Mouse (Mus musculus): ENCODE measurements at regions not wholly inside any gene's neighbourhood (a gene's known extent, or its start where the extent isn't known, plus 50 kb on each side); places are given as distances from the start of the nearest gene placed in this dataset.

DNA sequence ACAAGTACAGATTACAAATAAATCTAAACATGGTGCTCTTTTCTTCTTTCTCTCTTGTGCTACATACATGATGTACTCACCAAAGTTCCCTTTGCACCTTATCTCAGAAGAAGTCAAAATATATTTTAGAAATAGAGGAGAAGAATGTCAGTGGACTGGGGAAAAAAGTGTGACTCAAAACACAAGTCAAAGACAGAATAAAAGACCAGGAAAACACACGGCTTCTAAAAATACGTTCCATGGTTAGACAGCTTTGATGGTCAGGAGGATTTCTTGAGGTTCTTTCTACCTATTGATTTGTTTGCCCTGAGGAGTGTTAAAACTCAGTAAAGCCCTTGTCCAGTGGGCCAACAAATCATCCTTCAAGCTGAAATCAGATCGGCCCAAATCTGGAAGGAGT, 260.5 kb upstream of the Ptger4 start:
- WGBS = 79% methylated on average over 3 of the region's 3 CpGs
- Histone ChIP-seq H3K27me3 (ENCODE audit: control insufficient read depth, insufficient read depth, low read depth, low read length) (no peaks in the 10 kb centered on the region), H3K9me3 (ENCODE audit: control insufficient read depth, low read length) (no peaks in the 10 kb centered on the region), H3K4me1 (replicated peaks; ENCODE audit: control insufficient read depth, insufficient read depth, low read length) (no peaks in the 10 kb centered on the region), H3K27ac (ENCODE audit: low read length) (no peak overlapping the region), H3K9ac (ENCODE audit: low read length) (no peak overlapping the region), H3K36me3 (ENCODE audit: control insufficient read depth, insufficient read depth, low read length) (no peaks in the 10 kb centered on the region), H3K4me2 (ENCODE audit: low read depth, low read length) (no peak overlapping the region), H3K4me3 (ENCODE audit: low read length) (no peak overlapping the region)
- ATAC-seq (ENCODE audit: low read depth) = no peak

DNA sequence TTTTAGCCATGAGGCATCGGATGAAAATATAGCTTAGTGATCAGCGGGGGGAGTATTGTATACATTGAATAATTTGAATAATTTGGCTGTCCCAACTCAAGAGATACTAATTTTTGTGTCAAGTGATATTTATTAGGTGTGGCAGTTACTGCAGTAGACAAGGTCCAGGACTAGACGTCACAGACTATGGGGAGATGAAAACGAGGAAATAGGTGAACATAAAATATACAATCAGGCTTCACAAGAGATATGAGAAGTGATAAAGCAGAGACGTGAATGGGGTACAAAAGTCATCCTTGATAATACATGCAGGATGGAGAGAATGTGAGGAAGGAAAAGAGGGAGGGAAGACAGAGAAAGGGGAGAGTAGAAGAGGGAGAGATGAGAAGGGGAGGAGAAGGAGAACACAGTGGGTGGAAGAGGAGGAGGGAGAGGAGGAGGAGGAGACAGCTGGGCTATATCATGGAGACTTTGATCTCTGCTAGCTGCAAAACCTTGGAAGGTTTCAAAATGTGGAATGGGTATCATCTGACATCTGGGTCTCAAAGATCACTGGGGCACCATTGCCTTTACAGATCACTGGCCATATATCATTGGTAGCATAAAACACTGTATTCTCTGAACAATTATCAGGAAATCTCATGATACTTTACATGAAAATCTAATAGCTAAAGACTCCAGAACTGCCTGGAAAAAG, 263.0 kb upstream of the Ptger4 start:
- no peak overlapping the region for H3K27ac ChIP-seq (ENCODE audit: low read length)
- no peak overlapping the region for H3K4me3 ChIP-seq (ENCODE audit: low read length)
- 48% methylated on average over 5 of the region's 5 CpGs for WGBS
- no peaks in the 10 kb centered on the region for H3K36me3 ChIP-seq (ENCODE audit: control insufficient read depth, insufficient read depth, low read length)
- no peaks in the 10 kb centered on the region for H3K4me1 ChIP-seq (replicated peaks; ENCODE audit: control insufficient read depth, insufficient read depth, low read length)
- no peaks in the 10 kb centered on the region for H3K27me3 ChIP-seq (ENCODE audit: control insufficient read depth, insufficient read depth, low read depth, low read length)
- H3K9me3 ChIP-seq (ENCODE audit: control insufficient read depth, low read length) = no peaks in the 10 kb centered on the region
- H3K9ac ChIP-seq (ENCODE audit: low read length) = no peak overlapping the region
- H3K4me2 ChIP-seq (ENCODE audit: low read depth, low read length) = no peak overlapping the region
- ATAC-seq (ENCODE audit: low read depth) = no peak

DNA sequence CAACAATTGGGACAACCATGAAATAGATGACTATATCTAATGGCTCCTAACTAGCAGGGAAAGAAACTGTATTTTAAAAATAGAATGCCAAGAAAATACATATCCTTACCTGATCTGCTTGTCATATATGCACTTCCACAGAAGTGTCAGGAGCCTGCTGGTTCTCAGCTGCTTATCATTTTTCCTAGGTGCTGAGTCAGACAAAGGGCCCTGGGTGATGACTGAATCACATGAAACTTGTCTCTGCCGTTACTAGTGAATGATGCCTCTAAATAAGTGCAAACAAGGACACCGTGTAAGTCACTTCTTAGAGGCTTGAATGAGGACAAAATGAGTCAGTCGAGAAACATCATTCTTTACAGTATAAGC, 263.5 kb upstream of the Ptger4 start:
- WGBS = 66% methylated on average over 3 of the region's 3 CpGs
- Histone ChIP-seq H3K9ac (ENCODE audit: low read length) (no peak overlapping the region), H3K36me3 (ENCODE audit: control insufficient read depth, insufficient read depth, low read length) (no peaks in the 10 kb centered on the region), H3K4me1 (replicated peaks; ENCODE audit: control insufficient read depth, insufficient read depth, low read length) (no peaks in the 10 kb centered on the region), H3K27me3 (ENCODE audit: control insufficient read depth, insufficient read depth, low read depth, low read length) (no peaks in the 10 kb centered on the region), H3K4me3 (ENCODE audit: low read length) (no peak overlapping the region), H3K4me2 (ENCODE audit: low read depth, low read length) (no peak overlapping the region), H3K27ac (ENCODE audit: low read length) (no peak overlapping the region), H3K9me3 (ENCODE audit: control insufficient read depth, low read length) (no peaks in the 10 kb centered on the region)
- no peak for ATAC-seq (ENCODE audit: low read depth)

DNA sequence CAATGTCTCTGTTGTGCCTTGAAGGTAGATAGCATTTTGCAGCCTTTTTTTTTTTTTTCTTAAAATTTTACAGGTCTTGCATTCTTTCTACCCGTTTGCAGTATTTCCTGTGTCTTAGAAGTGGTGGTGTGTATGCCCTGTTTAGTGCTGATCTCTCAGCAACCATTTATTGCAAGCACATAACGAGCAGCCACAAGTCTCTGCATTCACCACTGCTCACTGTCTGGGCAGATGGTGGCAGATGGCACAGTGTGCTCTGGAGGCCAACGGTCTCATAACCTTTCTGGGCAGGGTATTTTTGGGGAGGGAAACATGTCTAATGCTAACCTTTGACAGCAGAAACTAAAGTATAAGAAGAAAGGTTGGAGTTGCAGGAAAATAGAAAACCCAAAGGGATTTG, 266.1 kb upstream of the Ptger4 start:
- Histone ChIP-seq H3K4me1 (replicated peaks; ENCODE audit: control insufficient read depth, insufficient read depth, low read length) (no peaks in the 10 kb centered on the region), H3K4me2 (ENCODE audit: low read depth, low read length) (no peak overlapping the region), H3K27ac (ENCODE audit: low read length) (no peak overlapping the region), H3K9ac (ENCODE audit: low read length) (no peak overlapping the region), H3K27me3 (ENCODE audit: control insufficient read depth, insufficient read depth, low read depth, low read length) (no peaks in the 10 kb centered on the region), H3K4me3 (ENCODE audit: low read length) (no peak overlapping the region), H3K36me3 (ENCODE audit: control insufficient read depth, insufficient read depth, low read length) (no peaks in the 10 kb centered on the region), H3K9me3 (ENCODE audit: control insufficient read depth, low read length) (no peaks in the 10 kb centered on the region)
- ATAC-seq (ENCODE audit: low read depth) = no peak
- WGBS = 66% methylated on average over 3 of the region's 3 CpGs

DNA sequence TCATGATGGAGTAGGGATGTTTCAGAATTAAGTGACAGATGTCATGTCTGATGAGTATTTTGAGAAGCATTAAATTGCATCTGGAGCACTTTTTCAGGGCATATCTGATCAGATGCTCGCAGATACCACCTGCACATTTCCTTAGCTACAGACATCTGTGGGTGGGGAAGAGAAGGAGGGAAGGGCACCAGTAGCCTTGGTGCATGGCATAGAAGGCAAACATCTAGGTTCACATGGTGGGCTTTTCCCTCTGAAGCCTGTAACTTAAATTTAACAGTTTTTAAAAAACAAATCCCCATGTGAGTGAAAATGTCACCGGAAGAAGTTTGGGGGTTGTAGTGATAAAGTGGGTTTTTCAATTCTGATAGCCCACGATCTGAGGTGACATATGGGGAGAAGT, 267.1 kb upstream of the Ptger4 start:
- Histone ChIP-seq H3K4me3 (ENCODE audit: low read length) (no peak overlapping the region), H3K9me3 (ENCODE audit: control insufficient read depth, low read length) (no peaks in the 10 kb centered on the region), H3K4me2 (ENCODE audit: low read depth, low read length) (no peak overlapping the region), H3K36me3 (ENCODE audit: control insufficient read depth, insufficient read depth, low read length) (no peaks in the 10 kb centered on the region), H3K27ac (ENCODE audit: low read length) (no peak overlapping the region), H3K9ac (ENCODE audit: low read length) (no peak overlapping the region), H3K27me3 (ENCODE audit: control insufficient read depth, insufficient read depth, low read depth, low read length) (no peaks in the 10 kb centered on the region), H3K4me1 (replicated peaks; ENCODE audit: control insufficient read depth, insufficient read depth, low read length) (no peaks in the 10 kb centered on the region)
- no peak for ATAC-seq (ENCODE audit: low read depth)
- WGBS = 74% methylated on average over 3 of the region's 3 CpGs

DNA sequence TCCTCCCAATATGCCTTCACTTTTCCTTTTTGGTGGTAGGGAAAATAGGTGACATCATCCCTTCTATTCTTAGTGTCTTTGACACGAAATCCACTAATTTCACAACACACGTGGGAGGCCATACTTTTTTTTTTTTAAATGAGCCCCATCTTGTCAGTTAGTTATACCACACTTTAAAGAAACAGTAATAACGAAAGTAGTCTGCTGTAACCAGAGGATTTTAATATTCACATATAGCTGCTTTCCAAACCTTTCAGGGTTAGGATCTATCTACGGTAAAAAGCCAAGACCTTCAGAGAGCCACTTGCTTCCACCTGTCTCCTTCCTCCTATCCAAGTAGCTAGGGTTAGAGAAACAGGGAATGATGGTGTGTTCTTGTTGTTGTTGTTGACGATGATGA, 268.6 kb upstream of the Ptger4 start:
- Histone ChIP-seq H3K9me3 (ENCODE audit: control insufficient read depth, low read length) (no peaks in the 10 kb centered on the region), H3K4me1 (replicated peaks; ENCODE audit: control insufficient read depth, insufficient read depth, low read length) (no peaks in the 10 kb centered on the region), H3K27me3 (ENCODE audit: control insufficient read depth, insufficient read depth, low read depth, low read length) (no peaks in the 10 kb centered on the region), H3K27ac (ENCODE audit: low read length) (no peak overlapping the region), H3K36me3 (ENCODE audit: control insufficient read depth, insufficient read depth, low read length) (no peaks in the 10 kb centered on the region), H3K4me3 (ENCODE audit: low read length) (no peak overlapping the region), H3K4me2 (ENCODE audit: low read depth, low read length) (no peak overlapping the region), H3K9ac (ENCODE audit: low read length) (no peak overlapping the region)
- ATAC-seq (ENCODE audit: low read depth) = no peak
- 79% methylated on average over 5 of the region's 5 CpGs for WGBS

DNA sequence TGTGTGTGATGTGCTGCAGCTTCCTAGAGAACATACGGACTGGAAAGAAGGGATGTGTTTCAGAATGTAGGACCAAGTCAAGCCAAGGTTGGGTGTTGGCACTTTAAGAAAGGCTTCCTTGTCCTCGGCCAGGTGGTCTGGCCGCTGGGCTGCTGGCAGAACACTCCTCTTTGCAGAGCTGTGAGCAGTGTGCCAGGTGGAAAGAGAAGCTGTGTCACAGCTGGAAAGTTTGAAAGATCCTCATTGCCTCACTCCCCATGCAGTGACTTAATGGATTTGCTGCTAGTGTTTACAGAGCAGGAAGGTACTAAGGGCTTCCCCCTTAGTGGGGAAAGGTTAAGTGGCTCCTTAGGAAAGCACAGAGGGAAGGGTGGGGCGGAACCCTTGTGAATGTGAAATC, 269.2 kb upstream of the Ptger4 start:
- Histone ChIP-seq H3K27me3 (ENCODE audit: control insufficient read depth, insufficient read depth, low read depth, low read length) (no peaks in the 10 kb centered on the region), H3K4me3 (ENCODE audit: low read length) (no peak overlapping the region), H3K9me3 (ENCODE audit: control insufficient read depth, low read length) (no peaks in the 10 kb centered on the region), H3K4me2 (ENCODE audit: low read depth, low read length) (no peak overlapping the region), H3K4me1 (replicated peaks; ENCODE audit: control insufficient read depth, insufficient read depth, low read length) (no peaks in the 10 kb centered on the region), H3K36me3 (ENCODE audit: control insufficient read depth, insufficient read depth, low read length) (no peaks in the 10 kb centered on the region), H3K9ac (ENCODE audit: low read length) (no peak overlapping the region), H3K27ac (ENCODE audit: low read length) (no peak overlapping the region)
- 52% methylated on average over 4 of the region's 4 CpGs for WGBS
- peak; percentile 59; the same call in 1 of the 2 replicates for ATAC-seq (ENCODE audit: low read depth)

DNA sequence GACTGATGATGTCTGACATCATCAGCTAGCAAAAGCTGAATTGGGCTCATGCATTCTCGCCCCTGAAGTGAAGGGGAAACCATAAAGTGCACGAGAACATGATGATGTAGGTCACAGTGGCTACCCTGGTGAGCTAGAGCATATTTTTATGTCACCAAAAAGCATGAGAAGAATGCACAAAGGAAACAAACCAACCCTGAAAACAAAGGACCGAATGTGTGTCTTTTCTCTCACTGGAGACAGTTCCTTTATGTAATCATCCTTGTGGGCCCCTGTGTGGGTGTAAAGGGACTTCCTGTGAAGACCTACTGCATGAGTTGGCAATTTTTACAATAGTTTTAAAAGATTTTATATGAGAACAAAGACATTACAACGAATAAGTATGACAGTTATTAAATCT, 270.2 kb upstream of the Ptger4 start:
- no peak overlapping the region for H3K27ac ChIP-seq (ENCODE audit: low read length)
- H3K4me1 ChIP-seq (replicated peaks; ENCODE audit: control insufficient read depth, insufficient read depth, low read length) = no peaks in the 10 kb centered on the region
- 35% methylated on average over 4 of the region's 4 CpGs for WGBS
- H3K4me2 ChIP-seq (ENCODE audit: low read depth, low read length) = no peak overlapping the region
- no peak for ATAC-seq (ENCODE audit: low read depth)
- no peaks in the 10 kb centered on the region for H3K27me3 ChIP-seq (ENCODE audit: control insufficient read depth, insufficient read depth, low read depth, low read length)
- no peaks in the 10 kb centered on the region for H3K9me3 ChIP-seq (ENCODE audit: control insufficient read depth, low read length)
- no peak overlapping the region for H3K9ac ChIP-seq (ENCODE audit: low read length)
- no peak overlapping the region for H3K4me3 ChIP-seq (ENCODE audit: low read length)
- no peaks in the 10 kb centered on the region for H3K36me3 ChIP-seq (ENCODE audit: control insufficient read depth, insufficient read depth, low read length)

DNA sequence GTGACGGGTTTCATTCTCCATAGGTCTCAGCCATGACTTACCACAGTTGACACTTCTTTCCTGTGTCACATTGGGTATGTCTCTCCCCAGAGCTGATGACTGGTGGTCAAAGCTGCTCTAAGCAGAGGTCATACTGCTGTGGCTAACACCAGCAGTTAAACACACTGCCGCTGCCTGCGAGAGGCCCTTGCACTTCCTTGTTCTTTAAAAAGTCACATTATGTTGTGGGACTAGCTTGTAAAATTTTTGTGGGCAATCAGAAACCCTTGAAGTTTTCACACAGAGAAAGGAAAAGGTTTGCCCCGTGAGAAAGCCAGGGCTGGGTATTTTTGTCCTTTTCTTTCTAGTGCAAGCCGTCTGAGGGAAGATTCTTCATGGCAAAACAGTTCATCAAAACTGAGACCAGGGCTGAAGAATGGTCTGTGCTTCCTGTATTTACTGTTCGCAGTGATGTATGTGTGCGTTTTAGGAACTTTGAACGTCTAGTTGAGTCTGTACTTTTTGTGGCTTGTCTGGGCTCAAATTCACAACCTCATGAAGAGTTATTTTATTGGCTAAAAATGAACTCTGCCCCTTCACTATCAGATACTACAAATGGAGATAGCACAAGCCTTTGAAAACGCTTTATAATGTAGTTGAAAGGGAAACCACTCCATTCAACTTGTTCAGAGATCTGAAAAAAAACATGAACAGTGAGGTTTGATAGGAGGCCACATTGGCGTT, 273.4 kb upstream of the Ptger4 start:
- no peaks in the 10 kb centered on the region for H3K27me3 ChIP-seq (ENCODE audit: control insufficient read depth, insufficient read depth, low read depth, low read length)
- H3K4me3 ChIP-seq (ENCODE audit: low read length) = no peak overlapping the region
- H3K4me1 ChIP-seq (replicated peaks; ENCODE audit: control insufficient read depth, insufficient read depth, low read length) = no peaks in the 10 kb centered on the region
- no peak for ATAC-seq (ENCODE audit: low read depth)
- no peaks in the 10 kb centered on the region for H3K9me3 ChIP-seq (ENCODE audit: control insufficient read depth, low read length)
- WGBS = 33% methylated on average over 10 of the region's 10 CpGs
- H3K9ac ChIP-seq (ENCODE audit: low read length) = no peak overlapping the region
- no peak overlapping the region for H3K27ac ChIP-seq (ENCODE audit: low read length)
- no peak overlapping the region for H3K4me2 ChIP-seq (ENCODE audit: low read depth, low read length)
- no peaks in the 10 kb centered on the region for H3K36me3 ChIP-seq (ENCODE audit: control insufficient read depth, insufficient read depth, low read length)

Measured in lung, embryonic 16.5 days (tissue).